Mouse (Mus musculus) gastrocnemius, postnatal 4 days (tissue): ENCODE data around the gene Fam214a. TPM values are rescaled to one million over a fixed set of nuclear protein-coding genes. Genes with fewer than 3 reads are reported as not detected.

Source experiments
- DNase-seq, 2 experiments: peaks; one replicate each; pipeline ENCODE4 v3.0.0; 2021 to 2022; ENCODE audit warnings: low spot score in 2 of 2, mixed read lengths in 2 of 2
- total RNA-seq, 2 experiments: library from RNA; stranded (reverse); gene quantifications; 2 replicates each; pipeline ENCODE4 v1.2.3; 2021

Fam214a gene
- total RNA-seq, 2 experiments from 2014 or later, result 23.7 to 36.8 TPM

DNA sequence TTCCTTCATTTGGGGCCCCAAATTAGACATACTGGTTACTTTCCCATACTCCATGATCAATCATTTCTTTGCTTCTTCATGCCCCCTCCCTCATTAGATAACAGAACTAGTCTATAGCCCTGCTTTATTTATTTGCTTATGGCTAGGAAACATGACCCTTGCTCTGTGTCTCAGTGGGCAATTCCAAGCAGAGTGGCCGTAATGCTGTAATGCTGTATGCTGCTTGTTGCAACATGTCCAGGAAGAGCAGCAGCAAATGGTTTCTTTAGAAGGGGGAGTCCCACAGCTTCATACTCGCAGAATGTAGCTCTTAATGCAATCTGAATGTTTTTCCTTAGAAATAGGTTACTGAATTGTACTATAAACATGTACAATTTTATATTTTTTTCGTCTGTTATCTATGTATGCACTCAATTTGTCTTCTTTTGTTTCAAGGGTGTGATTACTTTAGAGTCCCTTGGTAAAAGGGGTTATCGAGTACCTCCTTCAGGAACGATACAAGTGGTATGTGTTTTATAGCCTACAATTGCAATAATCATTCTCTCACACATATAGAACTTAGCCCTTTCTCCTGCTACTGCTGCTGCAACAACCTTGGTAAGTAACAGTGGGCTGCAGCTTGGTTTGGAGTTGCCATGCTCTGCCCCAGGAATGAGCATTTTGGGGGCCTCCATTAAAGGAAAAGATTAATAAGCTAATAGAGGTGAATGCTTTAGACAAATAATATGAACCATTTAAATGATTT, 70.6 kb downstream of the Fam214a start:
- no peak for DNase-seq

DNA sequence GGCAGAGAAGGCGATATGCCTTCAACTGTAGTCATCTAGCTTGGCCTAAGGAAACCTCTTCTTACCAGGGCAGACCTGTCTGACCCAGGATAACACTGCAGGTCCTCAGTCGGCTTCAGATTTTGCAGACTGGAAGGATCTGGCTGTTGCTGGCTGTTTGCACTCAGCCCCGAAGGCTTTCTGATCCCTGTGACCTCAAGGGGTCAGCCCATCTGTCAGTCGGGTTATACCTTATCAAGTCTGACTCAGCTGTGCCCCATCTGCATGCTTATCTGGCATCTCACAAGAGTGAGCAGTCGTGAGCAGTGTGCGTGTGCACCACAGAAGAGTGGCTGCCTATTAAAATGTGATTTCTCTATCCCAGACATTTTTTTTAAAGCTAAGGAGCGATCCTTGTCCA, 71.4 kb downstream of the Fam214a start:
- DNase-seq, result no peak

DNA sequence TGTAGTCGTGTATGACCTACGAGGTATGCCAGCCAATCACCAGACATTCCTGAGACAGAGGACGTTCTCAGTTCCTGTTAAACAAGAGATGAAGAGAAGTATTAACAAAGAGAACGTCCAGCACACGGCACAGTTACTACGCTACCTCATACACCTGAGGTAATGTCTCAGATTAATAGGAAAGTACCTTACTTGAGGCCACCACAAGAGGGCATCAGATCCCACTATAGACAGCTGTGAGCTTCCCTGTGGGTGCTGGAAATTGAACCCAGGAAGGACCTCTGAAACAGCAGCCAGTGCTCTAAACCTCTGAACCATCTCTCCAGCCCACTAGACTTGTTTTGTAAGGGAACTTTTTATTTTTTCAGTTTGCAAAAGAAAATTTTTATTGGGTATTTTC, 73.0 kb downstream of the Fam214a start:
- DNase-seq, result no peak

DNA sequence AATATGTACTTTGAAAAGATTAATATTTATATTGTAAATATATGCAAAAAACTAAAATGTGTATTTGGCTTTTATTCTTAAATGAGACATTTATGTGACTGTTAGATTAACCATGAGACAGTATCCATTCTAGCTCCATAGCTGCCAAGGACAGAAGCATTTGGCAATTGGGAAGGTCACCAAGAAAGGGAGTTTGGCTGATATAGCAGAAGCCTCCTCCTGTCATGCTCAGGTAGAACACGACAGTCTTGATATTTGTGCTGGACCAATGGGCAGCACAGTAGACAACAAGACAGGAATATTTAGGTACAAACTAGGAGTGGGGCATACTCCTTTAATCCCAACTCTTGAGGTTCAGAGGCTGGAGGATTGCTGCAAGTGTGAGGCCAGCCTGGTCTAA, 79.7 kb downstream of the Fam214a start:
- DNase-seq, result no peak

DNA sequence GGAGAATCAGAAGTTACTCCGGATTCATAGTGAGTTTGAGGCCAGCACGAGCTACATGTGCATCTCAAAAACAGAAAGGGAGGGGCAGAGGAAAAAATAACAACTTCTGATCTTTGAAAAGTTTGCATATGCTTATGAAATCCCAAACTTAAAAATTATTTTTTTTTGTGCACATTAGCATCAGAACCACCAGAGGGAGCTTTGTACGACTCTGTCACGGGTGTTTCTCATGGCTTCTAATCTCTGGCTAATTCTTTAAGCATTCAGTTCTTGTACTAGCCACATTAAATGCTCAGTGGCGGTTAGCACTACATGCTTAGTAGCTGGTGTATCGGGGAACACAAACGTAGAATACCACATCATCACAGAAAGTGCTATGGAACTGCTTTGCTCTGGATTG, 80.5 kb downstream of the Fam214a start:
- no peak for DNase-seq

DNA sequence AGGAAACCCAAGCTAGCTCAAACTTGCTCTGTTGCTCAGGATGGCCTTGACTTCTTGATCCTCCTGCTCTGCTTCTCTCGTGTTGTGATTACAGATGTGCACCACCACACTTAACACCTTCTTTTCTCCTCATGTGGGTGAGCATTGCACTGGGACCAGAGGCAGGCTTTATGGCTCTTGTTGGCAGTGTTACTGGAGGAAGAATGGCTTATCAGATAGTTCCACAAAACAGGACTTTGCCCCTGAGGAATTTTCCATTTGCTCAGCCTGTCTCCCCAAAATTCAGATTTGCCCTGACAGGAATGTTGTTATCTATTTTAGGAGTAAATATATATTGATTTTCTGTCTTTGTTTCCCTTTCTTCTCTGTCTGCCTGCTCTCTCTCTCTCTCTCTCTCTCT, 82.0 kb downstream of the Fam214a start:
- DNase-seq, result no peak

DNA sequence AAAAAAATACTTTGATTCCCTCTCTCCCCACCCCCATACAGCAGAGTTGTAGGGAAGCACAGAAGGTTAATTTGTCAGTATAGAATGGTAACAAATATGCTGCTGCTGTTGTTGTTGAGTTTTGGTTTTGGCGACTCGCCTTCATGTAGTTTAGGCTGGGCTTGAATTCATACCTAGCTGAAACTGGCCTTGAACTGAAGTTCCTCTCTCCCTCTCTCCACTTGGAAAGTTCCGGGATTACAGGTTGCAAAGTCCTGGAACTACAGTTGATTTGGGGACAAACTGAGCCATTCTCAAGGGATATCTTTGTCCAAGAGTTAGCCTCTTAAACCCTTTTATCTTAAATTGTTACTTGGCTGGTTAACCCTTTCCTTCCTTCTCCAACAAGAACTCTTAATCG, 83.3 kb downstream of the Fam214a start:
- DNase-seq, result no peak

DNA sequence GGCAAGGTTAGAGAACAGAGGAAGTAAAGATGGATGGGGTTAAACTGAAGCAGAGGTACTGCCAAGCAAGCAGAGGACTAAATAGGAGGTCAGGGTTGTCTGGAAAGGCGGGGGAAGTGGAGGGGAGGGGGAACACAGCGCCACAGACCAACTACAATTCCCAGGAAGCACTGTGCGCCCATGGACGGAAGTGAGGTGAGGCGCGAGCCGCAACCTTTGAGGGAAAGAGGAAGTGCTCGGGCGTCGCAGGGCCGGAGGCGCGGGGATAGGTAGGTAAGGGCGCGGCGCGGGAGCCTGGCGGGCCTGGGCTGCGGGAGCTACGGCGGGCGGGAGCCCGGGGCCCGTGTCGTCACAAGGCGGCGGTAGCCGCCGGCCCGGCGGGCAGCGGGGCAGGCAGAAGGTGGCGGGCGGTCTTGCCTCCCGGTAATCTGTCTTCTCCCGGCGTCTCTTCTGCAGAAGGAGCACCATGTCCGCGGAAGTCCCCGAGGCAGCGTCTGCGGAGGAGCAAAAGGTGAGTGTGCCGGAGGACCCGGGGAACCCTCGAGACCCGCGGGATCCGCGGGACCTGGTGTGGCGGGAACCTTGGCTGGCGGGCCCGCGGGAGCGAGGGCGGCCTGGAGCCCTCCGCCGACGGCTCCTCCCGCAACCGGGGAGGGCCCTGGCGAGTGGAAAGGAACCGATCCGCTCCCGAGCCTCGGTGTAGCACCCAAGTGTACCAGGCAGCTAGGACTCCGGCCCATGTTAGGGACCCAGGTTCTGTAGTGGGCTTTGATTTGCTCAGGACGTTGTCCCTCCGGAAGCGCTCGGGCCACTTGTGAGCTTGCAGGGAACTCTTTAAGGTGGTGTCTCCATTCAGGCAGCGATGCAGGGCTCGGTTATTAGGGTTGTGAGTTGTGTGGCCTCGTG, 85.0 kb downstream of the Fam214a start, which contains the start of gene Arpp19:
Arpp19 (plus strand) TSS at position 164 of the 906 bp plus-strand sequence.
- DNase-seq, result peak; percentile 60 to 80

DNA sequence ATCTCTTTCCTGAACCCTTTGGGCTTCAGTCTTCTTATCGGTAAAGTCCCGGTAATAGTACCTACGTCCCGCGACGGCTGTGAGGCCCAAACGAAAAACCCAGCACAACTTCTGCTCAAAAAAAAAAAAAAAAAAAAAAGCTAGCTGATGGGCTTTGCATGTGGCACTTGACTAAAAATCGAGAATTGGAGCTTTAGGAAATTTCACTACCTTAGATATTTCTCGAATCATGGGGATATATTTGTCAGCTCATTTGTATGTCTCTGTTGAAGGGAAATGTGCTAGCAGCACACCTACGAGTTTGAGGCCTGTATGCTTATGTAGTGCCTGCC, 85.6 kb downstream of the Fam214a start:
- no peak for DNase-seq

DNA sequence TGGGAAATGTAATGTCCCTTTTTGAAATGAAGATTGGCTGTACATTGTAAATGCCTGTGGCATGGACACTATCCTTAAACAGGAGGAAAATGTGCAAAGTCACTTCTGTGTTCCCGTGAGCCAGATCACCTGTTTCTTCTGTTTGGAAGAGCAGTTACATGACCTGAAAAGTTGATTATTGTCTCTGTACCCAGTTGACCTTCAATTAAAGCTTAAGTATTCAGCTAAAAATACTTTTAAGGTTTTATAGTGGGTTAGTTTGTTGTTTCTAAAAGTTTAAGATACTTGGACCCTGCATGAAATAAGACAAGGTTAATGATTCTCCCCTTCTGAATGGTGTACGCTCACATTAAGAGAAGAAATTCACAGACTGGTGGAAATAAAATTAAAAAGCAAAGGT, 87.9 kb downstream of the Fam214a start:
- DNase-seq, result no peak

DNA sequence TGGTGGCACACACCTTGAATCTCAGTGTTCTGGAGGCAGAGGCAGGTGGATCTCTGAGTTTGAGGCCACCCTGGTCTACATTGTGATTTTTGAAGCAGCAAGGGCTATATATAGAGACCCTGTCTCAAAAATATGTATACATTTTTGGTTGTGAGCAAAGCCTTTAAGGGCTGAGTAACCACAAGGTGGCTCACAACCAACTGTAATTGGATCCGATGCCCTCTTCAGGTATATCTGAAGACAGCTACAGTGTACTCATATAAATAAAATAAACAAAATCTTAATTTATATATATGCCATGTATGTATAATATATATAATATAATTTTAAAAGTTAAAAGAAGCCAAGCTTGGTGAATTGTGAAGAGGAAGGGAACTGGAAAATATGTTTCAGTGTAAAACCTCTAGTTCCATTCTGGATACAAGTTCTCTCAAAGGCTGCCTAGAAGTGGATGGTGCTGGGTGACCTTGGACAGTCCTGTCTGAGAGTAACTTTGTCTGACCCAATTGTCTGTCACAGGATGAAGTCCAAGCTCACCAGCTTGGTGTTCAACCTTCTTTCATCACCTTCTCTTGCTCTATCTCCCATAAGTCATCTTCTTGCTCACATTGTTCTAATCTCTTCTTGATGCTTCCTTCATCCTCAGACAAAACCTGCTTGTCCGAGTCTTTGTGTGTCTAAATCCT, 89.3 kb downstream of the Fam214a start:
- DNase-seq, result no peak

DNA sequence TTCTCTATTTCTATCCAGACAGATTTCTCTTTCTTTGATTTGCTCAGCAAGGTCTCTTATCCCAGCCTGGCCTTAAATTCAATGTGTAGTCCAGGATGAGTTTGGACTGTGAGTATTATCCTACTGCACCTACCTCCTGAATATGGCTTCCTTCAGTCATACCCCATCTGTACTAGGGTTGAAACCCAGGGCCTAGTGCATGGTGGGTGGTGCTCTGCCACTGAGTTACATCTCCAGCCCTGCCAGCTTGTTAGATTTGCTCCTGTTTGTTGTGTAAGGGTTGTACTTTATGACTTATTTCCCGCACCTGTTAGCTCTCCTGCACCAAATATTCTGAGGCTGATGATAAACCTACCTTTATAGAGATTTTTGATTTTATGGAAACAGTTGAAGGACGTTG, 90.5 kb downstream of the Fam214a start:
- no peak for DNase-seq

DNA sequence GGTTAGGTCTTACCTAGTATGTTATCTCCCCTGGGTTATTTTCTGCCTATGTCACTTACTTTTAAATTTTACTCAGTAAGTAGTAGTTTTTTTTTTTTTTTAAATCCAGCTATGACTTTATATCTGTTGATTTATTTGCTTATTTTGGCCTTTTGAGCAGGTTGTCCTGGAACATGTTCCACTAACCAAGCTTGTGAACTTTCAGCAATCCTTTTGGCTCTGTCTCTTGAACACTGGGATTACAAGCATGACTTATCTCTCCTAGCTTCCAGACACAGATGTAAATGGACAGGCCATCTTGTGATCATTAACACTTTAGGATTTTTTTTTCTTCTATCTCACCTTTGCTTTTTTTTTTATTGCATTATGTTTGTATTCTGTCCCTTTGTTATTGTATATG, 94.4 kb downstream of the Fam214a start:
- no peak for DNase-seq

DNA sequence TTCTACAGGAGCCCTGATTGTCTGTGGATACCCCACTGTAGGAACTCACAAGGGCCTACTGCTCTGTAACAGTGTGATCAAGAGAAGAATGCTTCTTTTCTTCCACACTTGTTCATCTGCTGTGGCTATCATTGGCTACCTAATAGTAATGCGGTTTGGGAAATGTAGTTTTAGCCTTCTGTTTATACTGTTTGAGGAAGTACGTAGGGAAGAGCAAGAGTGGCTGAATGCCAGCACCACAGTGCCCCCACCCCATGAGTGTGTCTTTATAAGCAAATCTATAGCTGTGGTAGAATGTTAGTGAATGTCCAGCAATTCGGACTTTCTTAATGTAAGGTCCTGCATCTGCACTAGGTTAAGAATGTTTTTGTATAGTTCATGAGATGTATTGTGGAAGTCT, 96.4 kb downstream of the Fam214a start:
- peak in 1 of 2 experiments; percentile 5 for DNase-seq

DNA sequence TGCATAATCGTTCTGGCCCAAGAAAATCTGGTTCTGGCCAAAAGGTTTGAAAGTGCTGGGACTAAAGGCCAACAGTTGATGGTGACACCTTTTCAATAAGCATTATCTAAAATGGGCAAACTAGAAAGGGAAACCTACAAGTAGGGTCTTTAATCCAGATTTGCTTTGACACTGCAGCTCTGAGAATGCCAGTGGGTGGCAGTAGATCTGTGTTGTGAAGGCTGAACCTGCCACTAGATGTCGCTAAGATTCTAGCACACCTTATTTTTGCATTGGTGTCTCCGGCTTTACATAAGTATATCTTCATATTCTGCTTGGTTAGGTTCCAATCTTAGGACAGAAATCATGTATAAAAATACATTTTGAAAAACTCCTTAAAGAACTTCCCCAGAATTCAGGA, 97.3 kb downstream of the Fam214a start:
- peak in 1 of 2 experiments; percentile 49 for DNase-seq

DNA sequence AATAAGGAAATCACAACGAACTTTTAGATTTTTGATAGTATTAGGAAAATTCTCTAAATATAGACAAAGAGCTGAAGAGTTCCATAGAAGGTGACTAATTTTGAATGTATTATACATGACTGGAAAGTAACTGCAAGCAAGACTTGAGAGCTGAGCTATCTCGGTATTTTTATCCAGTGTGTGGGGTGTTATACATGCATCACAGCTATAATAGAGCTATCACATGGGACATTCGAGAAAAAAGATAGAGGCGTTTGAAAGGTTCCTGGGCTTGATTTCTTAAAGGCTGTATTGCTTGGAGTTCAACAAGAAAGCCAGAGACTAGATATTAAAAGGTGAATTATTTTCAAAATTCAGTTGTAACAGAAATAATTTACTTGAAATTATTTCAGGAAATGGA, 99.2 kb downstream of the Fam214a start:
- DNase-seq, result no peak

DNA sequence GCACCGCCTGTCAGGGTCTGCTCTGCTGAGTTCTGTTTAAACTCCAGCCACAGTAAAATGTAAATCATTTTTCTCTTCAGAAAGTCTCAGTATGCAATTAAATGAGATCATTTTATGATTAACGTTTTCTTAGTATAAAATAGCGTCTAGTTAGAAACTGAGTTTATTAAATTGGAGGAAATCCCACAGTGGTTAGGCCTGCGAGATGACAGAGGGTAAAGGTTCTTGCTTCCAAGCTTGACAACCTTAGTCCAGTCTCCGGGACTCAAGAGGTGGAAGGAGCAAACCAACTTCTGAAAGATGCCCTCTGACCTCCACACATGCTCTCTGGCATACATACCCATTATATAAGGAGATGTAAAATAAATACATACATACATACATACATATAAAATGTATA, 102.4 kb downstream of the Fam214a start:
- DNase-seq, result no peak

DNA sequence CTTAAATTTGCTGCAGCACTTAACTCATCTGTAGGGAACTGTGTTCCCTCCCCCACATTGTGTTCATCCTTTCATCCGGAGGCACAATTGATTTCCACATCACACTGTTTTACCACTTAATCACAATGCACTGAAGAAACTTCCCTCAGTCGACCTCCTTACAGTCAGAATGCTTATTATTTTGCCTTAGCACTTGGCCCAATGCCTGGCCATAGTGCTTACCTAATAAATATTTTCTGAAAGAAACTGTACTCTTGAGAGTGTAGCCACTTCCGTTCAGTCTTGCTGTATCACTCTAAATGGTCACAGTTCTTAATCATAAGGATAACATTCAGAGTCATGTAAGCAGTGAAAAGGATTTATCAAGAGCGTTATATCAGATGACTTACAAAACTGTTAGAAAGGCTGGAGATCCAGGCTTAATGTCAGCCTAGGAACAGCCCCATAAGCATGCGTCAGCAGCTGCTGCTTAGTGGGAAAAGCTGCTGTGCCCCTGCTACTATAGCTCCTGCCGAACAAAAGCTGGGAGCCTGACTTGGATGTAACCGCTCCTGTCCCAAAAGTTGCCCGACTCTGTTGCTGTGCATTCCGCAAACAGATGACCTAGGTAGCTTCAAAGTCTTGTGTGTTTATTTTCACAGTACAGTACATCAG, 112.1 kb downstream of the Fam214a start:
- DNase-seq, result no peak

DNA sequence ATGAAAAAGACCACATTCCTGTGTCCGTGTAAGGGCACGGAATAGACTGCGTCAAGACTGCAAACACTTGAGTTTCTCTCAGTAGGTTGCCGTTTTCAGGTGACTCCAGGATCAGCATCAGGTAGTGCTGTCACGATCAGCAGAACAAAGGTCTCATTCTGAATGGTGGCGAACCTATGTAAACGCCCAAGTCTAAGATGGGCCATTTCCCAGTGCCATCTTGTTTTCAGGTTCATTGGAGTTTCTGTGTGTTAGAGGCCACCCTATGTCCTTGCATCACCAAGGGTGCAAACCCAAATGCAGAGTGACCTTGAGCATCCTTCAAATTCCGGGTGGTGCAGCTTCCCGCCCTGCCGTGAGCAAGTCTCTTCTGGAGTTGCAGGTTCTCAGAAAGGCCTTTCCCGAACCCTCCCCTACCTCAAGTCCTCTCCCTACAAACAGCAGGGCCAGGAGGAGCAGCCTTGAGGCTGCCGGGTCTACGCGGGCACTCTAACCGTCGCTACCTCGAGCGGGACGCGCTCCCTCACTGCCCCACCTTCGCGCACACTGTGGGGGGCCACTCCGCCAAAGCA, 117.9 kb downstream of the Fam214a start, which contains the start of gene Myo5a:
Myo5a (plus strand) TSS at position 559 of the 572 bp plus-strand sequence.
- DNase-seq, result no peak

DNA sequence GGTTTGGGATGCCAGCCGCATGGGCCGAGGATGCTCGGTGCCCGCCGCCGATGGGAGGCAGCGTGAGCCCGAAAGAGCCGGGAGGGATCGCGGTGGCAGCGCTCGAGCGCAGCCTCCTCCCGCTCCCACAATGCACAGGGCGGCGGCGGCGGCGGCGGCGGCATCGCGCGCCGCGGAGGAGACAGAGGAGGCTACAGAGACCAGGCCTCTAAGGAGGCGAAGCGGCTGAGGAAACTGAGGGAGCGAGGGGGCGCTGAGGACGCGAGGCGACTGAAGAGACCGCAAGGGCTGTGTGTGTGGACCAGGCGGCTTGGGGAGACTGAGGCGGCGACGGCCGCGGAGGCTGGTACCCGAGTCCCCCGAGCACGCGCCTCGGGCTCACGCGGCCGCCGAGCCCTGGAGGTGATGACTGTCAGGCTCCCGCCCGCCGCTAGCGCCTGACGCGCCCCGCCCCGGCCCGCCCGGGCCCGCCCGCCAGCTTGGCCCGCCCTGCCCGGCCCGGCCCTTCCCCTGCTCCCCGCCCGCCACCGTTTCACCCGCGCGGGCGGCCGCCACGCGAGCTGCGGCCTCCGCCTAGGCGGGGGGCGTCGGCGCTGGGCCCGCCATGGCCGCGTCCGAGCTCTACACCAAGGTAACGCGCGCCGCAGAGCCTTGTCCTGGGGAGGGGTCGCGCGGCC, 118.5 kb downstream of the Fam214a start:
- DNase-seq, result peak; percentile 73 to 80
